Mouse (Mus musculus): ENCODE measurements around the gene Prok2.

DNA sequence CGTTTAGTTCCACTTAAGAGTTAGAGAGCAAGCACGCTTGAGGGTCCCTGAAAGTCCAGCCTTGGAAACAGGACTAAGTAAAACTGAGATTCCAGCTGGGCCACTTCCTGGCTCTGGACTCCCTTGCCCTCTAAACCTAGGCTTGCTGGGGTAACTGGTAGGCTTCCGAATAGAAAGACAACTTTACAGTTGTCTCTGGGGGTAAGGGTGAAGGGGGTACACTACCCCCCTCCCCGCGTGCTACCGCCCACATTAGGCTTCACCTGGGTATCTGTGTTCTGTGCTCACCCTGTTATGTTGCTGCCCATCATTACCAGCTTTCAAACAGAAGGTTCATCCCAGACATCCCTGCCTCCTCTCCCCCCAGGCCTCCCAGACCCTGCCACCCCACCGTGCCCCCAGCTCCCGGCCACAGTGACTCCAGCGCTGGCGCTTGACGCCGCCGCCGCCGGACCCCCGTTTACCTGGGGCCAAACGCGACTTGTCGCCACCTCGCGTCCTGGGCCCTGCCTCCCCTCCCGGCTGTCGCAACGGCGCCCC lies 34.5 kb downstream of the Prok2 start:
- TF ChIP-seq BHLHE40 (IDR thresholded peaks at IDR 0.05; ENCODE audit: low read depth, low read length), result no peak
- no peak for TF ChIP-seq POLR2A (IDR thresholded peaks at IDR 0.05; ENCODE audit: low read depth, low read length)
- TF ChIP-seq CTCF (conservative IDR thresholded peaks at IDR 0.05 in 1 of 2, IDR thresholded peaks at IDR 0.05 in 1 of 2; ENCODE audit: low read depth in 2 of 2, low read length in 2 of 2), result no peak
- TF ChIP-seq GABPA (IDR thresholded peaks at IDR 0.05; ENCODE audit: insufficient replicate concordance, low read depth, low read length), result no peak
- TF ChIP-seq ETS1 (conservative IDR thresholded peaks at IDR 0.05; ENCODE audit: low read depth, low read length), result no peak
- TF ChIP-seq MAZ (IDR thresholded peaks at IDR 0.05; ENCODE audit: low read depth, low read length), result no peak
- TF ChIP-seq IRF4 (IDR thresholded peaks at IDR 0.05; ENCODE audit: low read depth, low read length), result no peak
- no peak for TF ChIP-seq EP300 (IDR thresholded peaks at IDR 0.05; ENCODE audit: low read length)
